Mouse (Mus musculus) small intestine, adult 2 months (tissue): ENCODE measurements around the gene Emc6. TPM values are rescaled to one million over a fixed set of nuclear protein-coding genes. Genes with fewer than 3 reads are reported as not detected.

ENCODE experiments used
- H3K27ac ChIP-seq: fragments of 200-500 bp; 2 replicates; pipeline ENCODE4 v1.5.1; 2012; ENCODE audit warnings: low read depth, low read length, control low read depth, inconsistent platforms; ENCODE audit not compliant: insufficient read depth
- H3K27me3 ChIP-seq: fragments of 200-500 bp; 2 replicates; pipeline ENCODE4 v1.6.1; 2012; ENCODE audit warnings: mild to moderate bottlenecking, moderate library complexity, low read length, inconsistent platforms; ENCODE audit not compliant: control insufficient read depth, insufficient read depth
- H3K36me3 ChIP-seq: fragments of 200-500 bp; 2 replicates; pipeline ENCODE4 v1.6.1; 2012; ENCODE audit warnings: mild to moderate bottlenecking, low read length, control low read depth, inconsistent platforms; ENCODE audit not compliant: control insufficient read depth, insufficient read depth
- H3K4me1 ChIP-seq: fragments of 200-500 bp; 2 replicates; pipeline ENCODE4 v1.6.1; 2012; ENCODE audit warnings: low read length, inconsistent platforms, mixed read lengths; ENCODE audit not compliant: control insufficient read depth, insufficient read depth, insufficient read length
- H3K4me3 ChIP-seq: fragments of 200-500 bp; 2 replicates; pipeline ENCODE4 v1.5.1; 2012; ENCODE audit warnings: low read depth, mild to moderate bottlenecking, control low read depth, inconsistent platforms, low read length, moderate library complexity
- CTCF ChIP-seq: fragments of 200-500 bp; IDR thresholded peaks from 2 replicates; pipeline ENCODE4 v1.5.1; 2012; ENCODE audit warnings: low read depth, mild to moderate bottlenecking, control low read depth, inconsistent platforms, low read length, moderate library complexity, mixed read lengths; ENCODE audit not compliant: insufficient replicate concordance, insufficient read length; ENCODE audit errors: extremely low read depth
- POLR2A ChIP-seq: fragments of 200-500 bp; IDR thresholded peaks from 2 replicates; pipeline ENCODE4 v1.6.1; 2012; ENCODE audit warnings: low read depth, mild to moderate bottlenecking, control low read depth, inconsistent platforms, low read length, moderate library complexity
- WGBS: fragments of 180-500 bp; shearing (Covaris S2); methylation state at CpG from one replicate; pipeline ENCODE4 v1.1.7; 2018; 5-methylcytosine and 5-hydroxymethylcytosine counted together
- polyA plus RNA-seq: library from polyadenylated mRNA; depleted of rRNA; stranded (reverse); fragments of >200 nt; gene quantifications from 2 replicates; pipeline ENCODE4 v1.2.3, GENCODE M21; 2012

Emc6 gene
- polyA plus RNA-seq, 1 experiment = 43.0 TPM

DNA sequence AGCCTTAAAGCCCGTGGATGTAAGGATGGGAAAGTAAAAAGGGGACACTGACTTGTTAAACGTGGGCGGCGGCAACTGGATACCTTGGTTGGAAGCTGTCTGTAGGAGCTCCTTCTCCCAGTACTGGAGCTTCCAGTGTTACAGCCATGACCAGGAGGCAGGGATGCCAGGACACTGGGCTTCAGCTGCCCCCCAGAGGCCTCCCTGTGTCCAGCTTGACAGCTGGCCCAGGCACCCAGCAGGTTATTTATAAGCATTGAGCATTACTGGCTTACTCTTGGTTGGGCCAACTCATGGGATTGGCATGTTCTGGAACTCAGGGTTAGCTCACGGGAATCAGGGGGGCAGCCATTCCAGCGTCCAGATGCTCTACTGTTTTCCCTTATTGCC is 16.0 kb downstream of the Emc6 start:
- WGBS = 38% methylated on average over 6 of the region's 6 CpGs

DNA sequence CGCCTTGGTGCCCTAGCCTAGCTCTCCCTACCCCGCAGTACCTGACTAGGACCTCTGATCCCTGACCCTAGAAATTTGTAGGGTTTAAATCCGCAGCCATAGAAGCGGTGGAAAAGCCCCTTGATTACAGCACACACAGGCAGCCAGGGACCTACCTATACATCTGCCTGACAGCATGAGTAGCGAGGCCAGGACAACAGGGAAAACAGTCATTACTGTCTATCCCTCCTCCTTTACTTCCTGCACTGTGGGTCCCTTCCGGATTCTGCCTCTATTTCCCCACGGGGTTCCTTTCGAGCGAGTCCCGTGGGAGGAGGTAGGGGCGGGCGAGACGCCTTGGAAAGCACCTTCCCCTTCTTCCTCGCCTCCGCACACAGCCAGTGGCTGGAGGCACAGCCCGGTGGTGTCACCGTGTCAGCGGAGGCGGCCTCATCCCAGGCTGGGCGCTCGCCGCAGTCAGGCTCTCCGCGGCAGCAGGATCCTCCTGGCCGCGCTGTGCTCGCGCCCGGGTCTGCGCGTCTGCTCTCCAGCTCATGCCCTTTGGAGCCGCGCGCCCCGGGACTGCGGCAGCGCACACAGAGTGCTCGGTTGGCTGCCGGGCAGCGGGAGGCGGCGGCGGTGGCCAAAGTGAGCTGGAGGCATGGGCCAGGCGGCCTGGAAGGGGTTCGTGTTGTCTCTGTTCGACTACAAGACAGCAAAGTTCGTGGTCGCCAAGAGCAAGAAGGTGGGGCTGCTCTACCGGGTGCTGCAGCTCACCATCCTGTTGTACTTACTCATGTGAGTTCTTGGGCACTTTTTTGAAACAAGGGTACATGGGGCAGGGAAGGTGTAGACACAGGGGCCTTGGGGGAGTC is 16.7 kb downstream of the Emc6 start, which contains the start of gene P2rx5:
P2rx5 (plus strand) TSS at position 465 of the 854 bp plus-strand sequence.
- Histone ChIP-seq H3K4me3 (peak within 1 kb of the TSS; percentile 54), H3K27me3 (peaks cover 3% of the 10 kb centered on the region; the same call in 1 of the 2 replicates), H3K4me1 (peaks cover 3% of the 10 kb centered on the region), H3K36me3 (no peaks in the 10 kb centered on the region), H3K27ac (no peak within 1 kb of the TSS)
- 5% methylated on average over 49 of the region's 49 CpGs for WGBS
- TF ChIP-seq POLR2A = no peak
- no peak for TF ChIP-seq CTCF

More for the DNA sequence above, 16.0 kb downstream of the Emc6 start:
- H3K4me3 ChIP-seq = peak overlapping the region; percentile 54; the same call in 1 of the 2 replicates
- H3K4me1 ChIP-seq = peaks cover 3% of the 10 kb centered on the region
- peaks cover 3% of the 10 kb centered on the region; the same call in 1 of the 2 replicates for H3K27me3 ChIP-seq
- TF ChIP-seq POLR2A (no peak), CTCF (no peak)
- H3K36me3 ChIP-seq = no peaks in the 10 kb centered on the region
- no peak overlapping the region for H3K27ac ChIP-seq

DNA sequence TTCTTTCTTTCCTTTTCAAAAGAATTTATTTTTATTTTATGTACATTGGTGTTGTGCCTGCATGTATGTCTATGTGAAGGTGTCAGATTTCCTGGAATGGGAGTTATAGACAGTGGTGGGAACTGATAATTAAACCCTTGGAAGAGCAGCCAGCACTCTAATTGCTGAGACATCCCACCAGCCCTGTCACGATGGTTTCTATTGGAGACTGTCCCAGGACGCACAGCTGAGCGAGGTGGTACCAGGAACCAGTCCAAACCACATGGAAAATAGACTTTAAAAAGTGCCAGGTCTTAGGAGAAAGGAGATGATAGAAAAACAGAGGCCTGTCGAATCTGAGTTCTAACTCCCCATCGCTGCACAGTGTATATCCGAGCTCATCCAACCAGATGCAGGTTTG is 21.8 kb downstream of the Emc6 start:
- no peak overlapping the region for H3K4me3 ChIP-seq
- no peaks in the 10 kb centered on the region for H3K36me3 ChIP-seq
- H3K4me1 ChIP-seq = no peaks in the 10 kb centered on the region
- 71% methylated on average over 6 of the region's 6 CpGs for WGBS
- H3K27me3 ChIP-seq = 0 out of 2 replicates have a peak, but pooled peaks cover 4% of the 10 kb centered on the region
- H3K27ac ChIP-seq = no peak overlapping the region
- TF ChIP-seq CTCF = no peak
- TF ChIP-seq POLR2A = no peak

DNA sequence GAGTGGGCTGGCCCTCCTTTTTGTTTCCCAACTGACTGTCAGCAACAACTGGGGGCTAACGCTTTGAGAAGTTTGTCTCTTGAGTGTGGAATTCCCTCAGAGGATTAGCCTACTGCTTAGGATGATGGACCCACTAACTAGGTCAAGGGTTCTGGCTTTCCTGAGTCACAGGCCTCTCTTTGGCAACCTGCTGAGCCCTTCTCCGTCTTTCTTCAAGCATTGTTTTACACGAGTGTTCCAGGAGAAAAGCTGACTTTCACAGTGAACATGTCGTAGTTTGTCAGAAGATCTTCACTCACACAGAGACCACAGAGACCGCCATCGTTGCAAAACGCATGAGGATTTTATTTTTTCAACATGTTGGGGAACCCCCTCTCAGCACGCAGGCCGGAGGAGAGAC is 28.6 kb downstream of the Emc6 start:
- H3K4me1 ChIP-seq = no peaks in the 10 kb centered on the region
- H3K36me3 ChIP-seq = no peaks in the 10 kb centered on the region
- 81% methylated on average over 9 of the region's 9 CpGs for whole genome bisulfite sequencing
- no peak for TF ChIP-seq POLR2A
- TF ChIP-seq CTCF = no peak
- no peak overlapping the region for H3K4me3 ChIP-seq
- H3K27me3 ChIP-seq = no peaks in the 10 kb centered on the region; the same call in 1 of the 2 replicates
- H3K27ac ChIP-seq = no peak overlapping the region

DNA sequence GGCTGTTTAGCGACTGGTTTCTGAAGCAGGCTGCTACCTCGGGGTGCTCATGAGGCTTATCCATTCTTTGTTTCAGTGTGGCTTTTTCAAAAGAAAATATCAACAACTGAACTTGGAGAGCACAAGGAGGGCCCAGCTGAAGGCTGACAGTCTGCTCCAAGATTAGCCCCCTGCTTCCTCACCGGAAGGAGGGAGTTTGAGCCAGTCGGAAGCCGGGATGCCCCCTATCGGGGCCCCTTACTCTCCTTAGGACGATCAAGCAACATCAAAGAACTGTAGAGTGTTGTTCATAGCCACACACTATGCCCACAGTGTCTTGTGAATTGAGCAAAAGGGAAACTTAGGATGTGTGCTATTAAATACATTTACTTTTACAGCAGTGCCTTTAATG is 29.9 kb downstream of the Emc6 start:
- 66% methylated on average over 7 of the region's 7 CpGs for WGBS
- no peak for TF ChIP-seq CTCF
- H3K27ac ChIP-seq = no peak overlapping the region
- no peaks in the 10 kb centered on the region for H3K4me1 ChIP-seq
- H3K27me3 ChIP-seq = no peaks in the 10 kb centered on the region; the same call in 1 of the 2 replicates
- no peak overlapping the region for H3K4me3 ChIP-seq
- H3K36me3 ChIP-seq = no peaks in the 10 kb centered on the region

DNA sequence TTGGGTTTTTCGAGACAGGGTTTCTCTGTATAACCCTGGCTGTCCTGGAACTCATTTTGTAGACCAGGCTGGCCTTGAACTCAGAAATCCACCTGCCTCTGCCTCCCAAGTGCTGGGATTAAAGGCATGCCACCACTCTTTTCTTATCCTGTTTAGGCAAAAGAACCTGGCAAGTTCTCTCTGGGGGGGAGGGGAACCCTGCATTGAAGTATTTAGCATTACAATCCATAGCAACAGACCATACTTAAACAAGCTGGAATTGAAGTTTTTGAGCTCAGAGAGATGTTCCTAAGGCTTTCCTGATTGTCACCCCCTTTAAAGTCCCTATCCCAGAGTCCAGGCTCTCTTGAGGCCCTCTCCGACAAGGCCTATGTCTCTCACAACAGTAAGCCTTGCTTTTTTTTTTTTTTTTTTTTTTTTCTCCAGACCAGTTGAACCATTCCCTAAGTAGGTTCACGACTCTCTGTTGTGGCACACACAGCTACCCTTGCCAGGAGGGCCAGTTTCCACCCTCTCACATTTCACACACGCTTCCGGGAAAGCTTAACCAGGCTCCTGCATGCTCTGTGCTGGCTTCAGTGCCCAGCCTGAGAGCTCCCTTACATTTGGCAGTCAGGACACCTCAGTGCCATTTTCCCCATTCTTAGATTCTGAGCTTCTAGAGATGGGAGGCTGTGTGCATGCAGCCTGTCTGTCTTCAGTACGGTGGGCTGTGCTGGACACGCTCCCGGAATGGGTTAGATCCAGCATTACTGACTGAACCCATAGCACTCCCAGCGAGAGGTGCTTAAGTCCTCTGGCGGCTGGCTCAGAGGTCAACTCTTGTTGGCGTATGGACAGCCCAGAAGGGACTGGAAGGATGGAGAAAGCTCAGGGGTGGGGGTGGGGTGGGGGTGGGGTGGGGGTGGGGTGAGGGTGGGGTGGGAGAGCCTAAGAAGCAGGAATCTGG is 30.5 kb downstream of the Emc6 start:
- Histone ChIP-seq H3K36me3 (no peaks in the 10 kb centered on the region), H3K27me3 (no peaks in the 10 kb centered on the region; the same call in 1 of the 2 replicates), H3K4me3 (no peak overlapping the region), H3K27ac (no peak overlapping the region), H3K4me1 (no peaks in the 10 kb centered on the region)
- 71% methylated on average over 11 of the region's 11 CpGs for WGBS
- TF ChIP-seq POLR2A (no peak), CTCF (no peak)

DNA sequence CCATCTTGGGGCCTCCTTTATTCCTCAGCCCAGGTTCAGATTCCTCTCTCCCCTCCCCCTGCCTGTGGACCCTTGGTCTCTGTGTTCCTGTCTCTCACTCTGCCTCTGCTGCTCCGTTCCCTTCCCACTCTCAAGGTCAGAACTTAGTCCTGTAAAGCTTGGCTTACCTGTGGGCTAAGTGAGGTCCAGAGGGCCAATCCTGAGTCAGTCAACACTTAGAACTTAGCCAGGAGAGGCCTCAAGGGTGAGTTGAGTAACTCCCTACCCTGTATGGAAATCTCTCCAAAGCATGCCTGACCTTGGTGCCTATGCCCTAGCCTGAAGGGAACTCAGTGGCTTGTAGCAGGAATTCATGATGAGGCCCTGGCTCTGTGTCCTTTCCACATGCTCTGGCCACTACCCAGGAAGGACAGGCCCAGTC is 32.6 kb downstream of the Emc6 start:
- Histone ChIP-seq H3K4me3 (no peak overlapping the region), H3K27me3 (no peaks in the 10 kb centered on the region; the same call in 1 of the 2 replicates), H3K4me1 (no peaks in the 10 kb centered on the region), H3K27ac (no peak overlapping the region), H3K36me3 (no peaks in the 10 kb centered on the region)
- TF ChIP-seq CTCF (no peak), POLR2A (no peak)
- WGBS = 47% methylated on average over 1 of the region's 1 CpGs
